Mouse (Mus musculus) kidney, adult 2 months (tissue): Measurements from ENCODE around the gene Dapk1.

ENCODE experiments used
- CTCF ChIP-seq: fragments of 200-500 bp; conservative IDR thresholded peaks from 2 replicates; pipeline ENCODE4 v1.5.1; 2011; ENCODE audit warnings: low read depth, mild to moderate bottlenecking, control low read depth, low read length, moderate library complexity, mixed read lengths; ENCODE audit not compliant: insufficient read depth, insufficient read length
- POLR2A ChIP-seq: fragments of 200-500 bp; IDR thresholded peaks from one replicate; pipeline ENCODE4 v1.6.1; 2011; ENCODE audit warnings: low read depth, low read length, control low read depth

DNA sequence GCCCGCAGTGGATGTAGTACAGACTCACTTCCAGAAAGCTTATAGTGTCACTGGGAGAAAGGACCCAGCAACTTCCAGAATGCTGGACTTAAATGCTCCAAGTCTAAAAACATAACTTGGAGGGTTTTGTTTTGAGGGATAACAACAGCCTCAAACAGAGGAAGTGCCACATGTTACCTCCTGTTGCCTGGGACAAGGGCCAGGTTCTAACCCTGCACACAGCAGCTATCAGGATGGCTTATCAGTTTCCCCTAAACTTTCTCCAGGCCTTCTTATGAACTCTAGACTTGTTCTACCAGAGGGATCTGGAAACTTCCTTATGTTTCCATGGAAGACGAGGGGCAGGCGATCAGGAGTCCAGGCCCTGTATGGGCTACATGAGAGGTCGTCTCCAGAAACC is 85.7 kb downstream of the Dapk1 start:
- TF ChIP-seq POLR2A: no peak
- no peak for TF ChIP-seq CTCF
